Mouse (Mus musculus): ENCODE results near the gene Mmd2. TPM values are rescaled to one million over a fixed set of nuclear protein-coding genes. Genes with fewer than 3 reads are reported as not detected.

Mmd2 gene
- polyA plus RNA-seq, 1 experiment from 2014 or later, result 2.2 TPM

DNA sequence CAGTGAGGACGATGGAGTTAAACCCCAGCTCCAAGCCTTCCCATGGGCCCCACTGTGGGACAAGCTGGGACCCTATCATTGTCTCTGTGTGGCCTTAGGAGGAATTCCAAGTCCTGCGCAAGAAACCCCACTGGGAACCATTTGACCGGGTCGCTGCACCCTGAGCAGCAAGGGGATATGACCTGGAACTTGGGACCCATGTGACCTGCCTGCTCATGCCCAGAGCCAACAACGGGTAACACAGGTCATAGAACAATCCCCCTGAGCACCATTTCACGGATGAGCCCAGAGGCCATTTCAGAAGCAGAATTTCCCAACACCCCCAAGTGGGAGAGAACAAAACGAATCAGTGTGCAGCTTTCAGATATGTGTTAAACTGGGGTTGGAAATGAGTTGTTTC lies 4.2 kb downstream of the Mmd2 start:
- Histone ChIP-seq H3K4me2 (replicated peaks) (no peak overlapping the region), H3K9ac (no peak overlapping the region), H3K27ac (no peak overlapping the region), H3K4me3 (no peak overlapping the region), H3K9me3 (no peaks in the 10 kb centered on the region), H3K36me3 (no peaks in the 10 kb centered on the region), H3K27me3 (peaks cover 29% of the 10 kb centered on the region), H3K4me1 (peaks cover 9% of the 10 kb centered on the region)
- 84% methylated on average over 7 of the region's 7 CpGs for WGBS
- no peak for ATAC-seq (ENCODE audit: low FRiP score, low read depth)

GRCm38 (mm10) chr5:142597648-142598390 lies 10.8 kb downstream of the Mmd2 start:
- H3K9ac ChIP-seq, result no peak overlapping the region
- no peak overlapping the region for H3K27ac ChIP-seq
- H3K36me3 ChIP-seq, result no peaks in the 10 kb centered on the region
- no peak overlapping the region for H3K4me3 ChIP-seq
- no peaks in the 10 kb centered on the region for H3K9me3 ChIP-seq
- H3K4me1 ChIP-seq, result 0 out of 2 replicates have a peak, but pooled peaks cover 3% of the 10 kb centered on the region
- H3K27me3 ChIP-seq, result no peaks in the 10 kb centered on the region
- WGBS, result 70% methylated on average over 6 of the region's 6 CpGs
- H3K4me2 ChIP-seq (replicated peaks), result no peak overlapping the region
- ATAC-seq (ENCODE audit: low FRiP score, low read depth), result no peak

- H3K27me3 ChIP-seq, result no peaks in the 10 kb centered on the region
- 85% methylated on average over 6 of the region's 6 CpGs for WGBS
- H3K9ac ChIP-seq, result no peak overlapping the region
- no peaks in the 10 kb centered on the region for H3K36me3 ChIP-seq
- no peak overlapping the region for H3K4me2 ChIP-seq (replicated peaks)
- H3K4me1 ChIP-seq, result 0 out of 2 replicates have a peak, but pooled peaks cover 3% of the 10 kb centered on the region
- no peaks in the 10 kb centered on the region for H3K9me3 ChIP-seq
- no peak overlapping the region for H3K27ac ChIP-seq
- ATAC-seq (ENCODE audit: low FRiP score, low read depth), result no peak
- no peak overlapping the region for H3K4me3 ChIP-seq
Measured at GRCm38 (mm10) chr5:142596723-142597122, 11.9 kb downstream of the Mmd2 start.

GRCm38 (mm10) chr5:142595698-142596097 lies 12.9 kb downstream of the Mmd2 start:
- Histone ChIP-seq H3K4me2 (replicated peaks) (no peak overlapping the region), H3K4me3 (no peak overlapping the region), H3K4me1 (0 out of 2 replicates have a peak, but pooled peaks cover 3% of the 10 kb centered on the region), H3K27ac (no peak overlapping the region), H3K9ac (no peak overlapping the region), H3K27me3 (no peaks in the 10 kb centered on the region), H3K9me3 (no peaks in the 10 kb centered on the region), H3K36me3 (no peaks in the 10 kb centered on the region)
- WGBS, result 65% methylated on average over 3 of the region's 3 CpGs
- no peak for ATAC-seq (ENCODE audit: low FRiP score, low read depth)

- Histone ChIP-seq H3K27ac (no peak overlapping the region), H3K27me3 (no peaks in the 10 kb centered on the region), H3K9me3 (no peaks in the 10 kb centered on the region), H3K4me1 (0 out of 2 replicates have a peak, but pooled peaks cover 3% of the 10 kb centered on the region), H3K4me3 (no peak overlapping the region), H3K4me2 (replicated peaks) (no peak overlapping the region), H3K36me3 (no peaks in the 10 kb centered on the region), H3K9ac (no peak overlapping the region)
- ATAC-seq (ENCODE audit: low FRiP score, low read depth), result no peak
- WGBS, result 82% methylated on average over 6 of the region's 6 CpGs
Measured at GRCm38 (mm10) chr5:142590953-142591616, 17.5 kb downstream of the Mmd2 start.

DNA sequence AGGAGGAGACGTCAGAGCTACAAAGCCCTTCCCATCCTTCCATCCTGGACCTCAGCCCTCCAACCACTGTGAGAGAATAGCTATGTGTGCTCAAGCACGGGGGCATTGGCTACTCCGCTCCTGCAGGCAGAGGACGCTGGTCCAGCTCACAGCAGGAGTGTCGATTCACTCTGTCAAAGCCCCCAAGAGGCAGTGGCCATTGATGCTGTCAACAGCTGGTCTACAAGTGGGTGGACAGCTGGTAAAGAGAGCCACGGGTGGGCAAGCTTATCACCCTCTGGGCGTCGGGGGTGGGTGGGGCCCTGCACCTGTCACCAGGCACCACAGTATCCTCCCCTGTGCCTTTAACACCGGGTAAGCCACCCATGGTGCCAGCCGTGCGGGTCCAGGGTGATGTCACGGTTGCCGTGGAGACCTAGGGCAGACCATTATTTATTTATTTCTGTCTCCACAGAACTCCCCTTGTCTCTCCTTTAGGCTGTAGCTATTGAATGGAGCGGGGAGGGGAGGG lies 24.9 kb downstream of the Mmd2 start:
- WGBS, result 53% methylated on average over 14 of the region's 14 CpGs

GRCm38 (mm10) chr5:142581517-142581916 lies 27.1 kb downstream of the Mmd2 start:
- no peaks in the 10 kb centered on the region for H3K36me3 ChIP-seq
- peak; percentile 77 for ATAC-seq (ENCODE audit: low FRiP score, low read depth)
- peaks cover 9% of the 10 kb centered on the region; the same call in 1 of the 2 replicates for H3K4me1 ChIP-seq
- H3K27ac ChIP-seq, result no peak overlapping the region
- H3K9ac ChIP-seq, result no peak overlapping the region
- 10% methylated on average over 5 of the region's 5 CpGs for WGBS
- H3K4me2 ChIP-seq (replicated peaks), result no peak overlapping the region
- H3K27me3 ChIP-seq, result no peaks in the 10 kb centered on the region; the same call in 1 of the 2 replicates
- H3K4me3 ChIP-seq, result no peak overlapping the region
- no peaks in the 10 kb centered on the region; the same call in 1 of the 2 replicates for H3K9me3 ChIP-seq

More for the DNA sequence above, 24.9 kb downstream of the Mmd2 start:
- ATAC-seq (ENCODE audit: low FRiP score, low read depth), result peak; percentile 69
- Histone ChIP-seq H3K9me3 (no peaks in the 10 kb centered on the region; the same call in 1 of the 2 replicates), H3K27me3 (no peaks in the 10 kb centered on the region; the same call in 1 of the 2 replicates), H3K4me2 (replicated peaks) (0 out of 2 replicates have a peak overlapping the region, but pooled peaks have one; percentile 9), H3K4me3 (no peak overlapping the region), H3K9ac (no peak overlapping the region), H3K36me3 (no peaks in the 10 kb centered on the region), H3K27ac (no peak overlapping the region; the same call in 1 of the 2 replicates), H3K4me1 (peaks cover 9% of the 10 kb centered on the region; the same call in 1 of the 2 replicates)

- no peaks in the 10 kb centered on the region; the same call in 1 of the 2 replicates for H3K9me3 ChIP-seq
- no peaks in the 10 kb centered on the region for H3K4me1 ChIP-seq
- no peak for ATAC-seq (ENCODE audit: low FRiP score, low read depth)
- no peaks in the 10 kb centered on the region for H3K36me3 ChIP-seq
- H3K27me3 ChIP-seq, result no peaks in the 10 kb centered on the region; the same call in 1 of the 2 replicates
- H3K4me2 ChIP-seq (replicated peaks), result no peak overlapping the region
- H3K27ac ChIP-seq, result no peak overlapping the region
- H3K9ac ChIP-seq, result no peak overlapping the region
- 84% methylated on average over 10 of the region's 10 CpGs for WGBS
- H3K4me3 ChIP-seq, result no peak overlapping the region
Measured at GRCm38 (mm10) chr5:142578192-142578591, 30.4 kb downstream of the Mmd2 start.

- H3K36me3 ChIP-seq, result no peaks in the 10 kb centered on the region
- H3K9me3 ChIP-seq, result no peaks in the 10 kb centered on the region; the same call in 1 of the 2 replicates
- 85% methylated on average over 7 of the region's 7 CpGs for WGBS
- no peaks in the 10 kb centered on the region for H3K4me1 ChIP-seq
- no peak overlapping the region for H3K4me3 ChIP-seq
- H3K27me3 ChIP-seq, result no peaks in the 10 kb centered on the region; the same call in 1 of the 2 replicates
- H3K4me2 ChIP-seq (replicated peaks), result no peak overlapping the region
- no peak for ATAC-seq (ENCODE audit: low FRiP score, low read depth)
- H3K27ac ChIP-seq, result no peak overlapping the region
- no peak overlapping the region for H3K9ac ChIP-seq
Measured at GRCm38 (mm10) chr5:142576832-142577231, 31.8 kb downstream of the Mmd2 start.

- no peak overlapping the region for H3K4me2 ChIP-seq (replicated peaks)
- no peaks in the 10 kb centered on the region for H3K27me3 ChIP-seq
- no peak overlapping the region for H3K4me3 ChIP-seq
- no peak overlapping the region for H3K27ac ChIP-seq
- H3K9ac ChIP-seq, result no peak overlapping the region
- WGBS, result 83% methylated on average over 8 of the region's 8 CpGs
- no peaks in the 10 kb centered on the region; the same call in 1 of the 2 replicates for H3K9me3 ChIP-seq
- H3K4me1 ChIP-seq, result no peaks in the 10 kb centered on the region
- H3K36me3 ChIP-seq, result no peaks in the 10 kb centered on the region
- no peak for ATAC-seq (ENCODE audit: low FRiP score, low read depth)
Measured at GRCm38 (mm10) chr5:142574323-142575057, 34.1 kb downstream of the Mmd2 start.

- no peak overlapping the region for H3K9ac ChIP-seq
- H3K27ac ChIP-seq, result no peak overlapping the region
- no peak overlapping the region for H3K4me2 ChIP-seq (replicated peaks)
- no peaks in the 10 kb centered on the region for H3K36me3 ChIP-seq
- peaks cover 17% of the 10 kb centered on the region for H3K9me3 ChIP-seq
- ATAC-seq (ENCODE audit: low FRiP score, low read depth), result no peak
- no peak overlapping the region for H3K4me3 ChIP-seq
- no peaks in the 10 kb centered on the region for H3K27me3 ChIP-seq
- 92% methylated on average over 1 of the region's 1 CpGs for WGBS
- H3K4me1 ChIP-seq, result no peaks in the 10 kb centered on the region
Measured at GRCm38 (mm10) chr5:142564606-142565005, 44.0 kb downstream of the Mmd2 start.
